Mouse (Mus musculus) cerebellum, adult 2 months (tissue): ENCODE results near the gene Zc3hc1.

Experiments used
- CTCF ChIP-seq: fragments of 200-500 bp; IDR thresholded peaks from 2 replicates; pipeline ENCODE4 v1.5.1; 2011; ENCODE audit warnings: low read depth, mild to moderate bottlenecking, control low read depth, low read length, moderate library complexity, borderline replicate concordance; ENCODE audit not compliant: insufficient read depth
- POLR2A ChIP-seq: fragments of 200-500 bp; IDR thresholded peaks from 2 replicates; pipeline ENCODE4 v1.6.1; 2011; ENCODE audit warnings: low read length, control low read depth, borderline replicate concordance; ENCODE audit not compliant: insufficient read depth

GRCm38 (mm10) chr6:30404671-30405070 is 13.8 kb upstream of the Zc3hc1 start:
- TF ChIP-seq POLR2A: no peak
- no peak for TF ChIP-seq CTCF
